Mouse (Mus musculus): Measurements from ENCODE around the gene Mapk1.

Gene Mapk1

GRCm38 (mm10) chr16:17015111-17015852 is 32.1 kb downstream of the Mapk1 start:
- DNase-seq (ENCODE audit: low read depth, low spot score) = no peak

DNA sequence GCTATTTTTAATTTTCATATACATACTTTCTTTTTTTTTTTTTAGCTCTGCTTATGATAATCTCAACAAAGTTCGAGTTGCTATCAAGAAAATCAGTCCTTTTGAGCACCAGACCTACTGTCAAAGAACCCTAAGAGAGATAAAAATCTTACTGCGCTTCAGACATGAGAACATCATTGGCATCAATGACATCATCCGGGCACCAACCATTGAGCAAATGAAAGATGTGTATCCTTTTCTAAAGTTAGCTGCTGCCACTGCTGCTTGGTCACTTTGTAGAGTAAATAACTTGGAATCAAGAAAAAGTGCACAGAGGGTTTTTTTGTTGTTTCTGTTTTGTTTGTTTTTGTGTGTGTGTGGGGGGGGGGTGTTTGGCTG is 32.7 kb downstream of the Mapk1 start:
- DNase-seq (ENCODE audit: low read depth, low spot score) = no peak

GRCm38 (mm10) chr16:17018071-17018470 is 34.9 kb downstream of the Mapk1 start:
- no peak for DNase-seq (ENCODE audit: low read depth, low spot score)

DNA sequence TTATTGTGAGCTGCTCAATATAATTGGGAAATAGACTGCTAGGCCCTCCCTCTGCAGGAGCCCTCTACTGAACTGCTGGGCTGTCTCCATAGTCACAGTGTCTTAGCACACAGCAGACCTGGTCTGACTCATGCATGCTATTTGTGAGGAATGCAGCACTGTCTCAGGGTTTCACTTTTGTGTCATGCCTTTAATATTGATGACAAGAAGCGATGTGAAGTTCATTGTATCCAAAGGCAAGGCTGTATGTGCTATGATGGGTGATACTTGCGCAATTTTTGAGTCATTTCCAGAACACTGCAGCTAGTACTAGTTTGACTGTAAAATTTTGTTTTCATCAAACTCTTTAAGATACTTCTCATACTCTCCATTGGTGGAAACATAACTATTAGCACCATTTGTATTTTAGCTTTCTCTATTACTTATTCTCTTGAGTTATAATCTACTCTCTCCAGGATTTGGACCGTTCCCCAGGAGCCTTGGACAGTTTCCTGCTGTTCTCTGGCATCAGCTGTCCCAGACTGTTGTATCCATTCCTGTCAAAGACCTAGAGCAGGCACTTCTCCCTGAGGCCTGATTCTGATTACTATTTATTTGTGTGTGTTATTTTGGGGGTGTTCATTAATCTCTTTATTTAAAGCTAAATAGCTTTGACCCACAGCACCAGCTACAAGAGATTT is 41.4 kb downstream of the Mapk1 start:
- no peak for DNase-seq (ENCODE audit: low read depth, low spot score)

GRCm38 (mm10) chr16:17029971-17030695 is 47.0 kb downstream of the Mapk1 start:
- DNase-seq (ENCODE audit: low read depth, low spot score) = no peak

DNA sequence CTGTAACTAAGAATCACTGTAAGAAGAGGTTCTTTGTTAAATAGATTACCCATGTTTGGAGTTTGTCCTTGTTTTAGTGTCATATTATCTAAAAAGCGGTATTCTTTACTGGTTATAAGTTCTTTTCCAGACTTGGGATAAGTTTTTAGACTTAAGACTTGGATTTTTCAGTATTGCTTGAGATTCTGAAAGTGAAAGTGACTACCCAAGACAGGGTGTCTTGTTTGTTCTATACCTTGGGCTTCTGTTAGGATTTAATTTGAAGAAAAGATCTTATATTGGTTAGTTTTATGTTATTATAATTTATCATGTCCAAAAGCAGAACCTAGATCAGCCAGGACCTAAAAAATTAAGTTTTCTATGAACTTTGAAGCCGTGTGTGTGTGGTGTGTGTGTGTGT is 50.6 kb downstream of the Mapk1 start:
- DNase-seq (ENCODE audit: low read depth, low spot score) = no peak

GRCm38 (mm10) chr16:17040716-17041115 is 57.5 kb downstream of the Mapk1 start:
- DNase-seq (ENCODE audit: low read depth, low spot score) = no peak

DNA sequence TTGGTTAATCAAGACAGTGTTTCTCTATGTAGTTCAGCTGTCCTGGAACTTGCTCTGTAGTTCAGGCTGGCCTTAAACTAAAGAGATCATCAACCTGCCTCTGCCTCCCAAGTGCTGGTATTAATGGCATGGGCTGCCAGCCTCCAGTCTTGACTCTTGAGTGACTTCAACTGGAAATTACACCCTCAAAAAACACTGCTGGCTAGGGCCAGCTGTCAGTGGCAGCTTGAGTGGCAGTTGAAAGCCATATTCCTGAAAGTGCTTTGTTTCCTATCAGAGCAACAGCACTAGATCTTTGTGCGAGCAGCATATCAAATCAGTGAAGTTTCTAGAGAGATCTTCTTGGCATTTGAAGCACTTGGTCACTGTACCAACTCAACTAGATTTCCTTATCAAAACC is 58.2 kb downstream of the Mapk1 start:
- no peak for DNase-seq (ENCODE audit: low read depth, low spot score)

GRCm38 (mm10) chr16:17044320-17044719 is 61.1 kb downstream of the Mapk1 start:
- no peak for DNase-seq (ENCODE audit: low read depth, low spot score)

- DNase-seq (ENCODE audit: low read depth, low spot score) = no peak
These were observed 62.1 kb downstream of the Mapk1 start for GRCm38 (mm10) chr16:17045287-17045686.

GRCm38 (mm10) chr16:17049886-17050285 is 66.7 kb downstream of the Mapk1 start:
- DNase-seq (ENCODE audit: low read depth, low spot score) = no peak

- DNase-seq (ENCODE audit: low read depth, low spot score) = peak; percentile 28
These were observed 68.9 kb downstream of the Mapk1 start for GRCm38 (mm10) chr16:17052087-17052486.

DNA sequence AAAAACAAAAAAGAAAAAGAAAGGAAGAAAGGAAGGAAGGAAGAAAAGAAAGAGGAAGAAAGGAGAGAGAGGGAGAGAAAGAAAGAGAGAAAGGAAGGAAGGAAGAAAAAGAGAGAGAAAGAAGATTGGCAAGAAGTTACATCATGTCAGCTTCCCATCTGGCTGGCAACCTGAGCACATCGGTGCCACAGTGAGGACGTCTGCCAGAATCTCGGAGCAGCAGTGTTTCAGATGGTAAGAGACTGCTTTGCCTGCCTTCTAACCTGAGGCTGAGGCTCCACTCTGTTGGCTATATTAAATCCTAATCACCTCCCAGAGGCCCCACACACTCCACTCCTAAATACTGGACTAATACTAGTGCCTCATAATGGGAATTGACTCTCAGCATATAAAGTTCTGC is 70.7 kb downstream of the Mapk1 start:
- DNase-seq (ENCODE audit: low read depth, low spot score) = no peak

GRCm38 (mm10) chr16:17055584-17055983 is 72.4 kb downstream of the Mapk1 start:
- no peak for DNase-seq (ENCODE audit: low read depth, low spot score)

DNA sequence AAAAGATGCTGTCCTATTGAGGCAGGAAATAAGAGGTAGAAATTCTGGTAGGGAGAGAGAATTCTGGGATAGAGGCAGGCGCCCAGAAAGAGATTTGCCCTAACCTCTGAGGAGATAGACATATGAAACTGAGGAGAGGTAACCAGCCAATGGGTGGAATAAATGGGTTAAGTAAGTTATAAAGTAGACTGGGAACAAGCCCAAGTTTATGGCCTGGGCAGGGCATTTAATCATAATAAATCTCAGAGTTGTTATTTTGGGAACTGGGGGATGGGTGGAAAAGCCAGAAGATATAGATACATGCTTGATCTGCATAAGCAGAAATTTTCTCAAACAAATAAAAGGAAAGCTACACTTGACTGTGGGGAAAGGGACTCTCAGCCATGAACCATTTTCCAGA is 79.2 kb downstream of the Mapk1 start:
- no peak for DNase-seq (ENCODE audit: low read depth, low spot score)

GRCm38 (mm10) chr16:17067552-17067951 is 84.4 kb downstream of the Mapk1 start:
- no peak for DNase-seq (ENCODE audit: low read depth, low spot score)

GRCm38 (mm10) chr16:17069511-17070443 is 86.6 kb downstream of the Mapk1 start, which contains the start of gene Ypel1:
Gene Ypel1, plus strand, starts transcription at chr16:17069696.
- peak; percentile 82 for DNase-seq (ENCODE audit: low read depth, low spot score)

GRCm38 (mm10) chr16:17070716-17071115 is 87.5 kb downstream of the Mapk1 start:
- DNase-seq (ENCODE audit: low read depth, low spot score) = no peak

DNA sequence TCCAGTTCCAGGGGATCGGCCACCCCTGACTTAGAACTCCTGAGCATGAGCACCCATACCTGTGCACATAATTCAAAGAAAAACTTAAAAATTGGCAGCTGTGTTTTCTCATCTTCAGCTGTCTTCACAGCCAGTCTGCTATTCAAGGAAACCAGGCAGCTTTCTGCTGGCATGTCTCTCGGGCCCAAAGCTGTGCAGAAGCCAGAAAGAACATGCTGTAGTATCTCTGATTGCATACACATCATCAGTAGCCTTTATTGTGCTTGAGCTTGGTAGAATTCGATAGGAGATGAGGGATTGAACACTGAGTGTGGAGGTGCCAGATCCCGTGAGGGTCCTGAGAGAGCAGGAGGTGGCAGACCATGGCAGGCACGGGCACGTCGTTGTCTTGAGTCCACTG is 89.8 kb downstream of the Mapk1 start:
- DNase-seq (ENCODE audit: low read depth, low spot score) = no peak

- peak; percentile 88 for DNase-seq (ENCODE audit: low read depth, low spot score)
These were observed 93.1 kb downstream of the Mapk1 start for GRCm38 (mm10) chr16:17076301-17076700.

GRCm38 (mm10) chr16:17076869-17077268 is 93.7 kb downstream of the Mapk1 start:
- peak; percentile 61 for DNase-seq (ENCODE audit: low read depth, low spot score)

All from R1 (cell line).